Mouse (Mus musculus): Measurements from ENCODE around the gene Thrap3.

The Thrap3 gene

GRCm38 (mm10) chr4:126147533-126148160 is 54.9 kb downstream of the Thrap3 start, which contains the start of gene Eva1b:
TSS of gene Eva1b (plus strand) at chr4:126147744.
- in situ Hi-C loops (cut with MboI, MseI) = no loop called here

GRCm38 (mm10) chr4:126146974-126147532 is 55.5 kb downstream of the Thrap3 start:
- in situ Hi-C loops (cut with MboI, MseI) = no loop called here

GRCm38 (mm10) chr4:126145396-126145795 is 57.2 kb downstream of the Thrap3 start:
- in situ Hi-C loops (cut with MboI, MseI) = no loop called here

GRCm38 (mm10) chr4:126141021-126141420 is 61.5 kb downstream of the Thrap3 start:
- in situ Hi-C loops (cut with MboI, MseI) = no loop called here

GRCm38 (mm10) chr4:126137773-126138172 is 64.8 kb downstream of the Thrap3 start:
- in situ Hi-C loops (cut with MboI, MseI) = no loop called here

GRCm38 (mm10) chr4:126134639-126135038 is 67.9 kb downstream of the Thrap3 start:
- in situ Hi-C loops (cut with MboI, MseI) = no loop called here

- in situ Hi-C loops (cut with MboI, MseI) = no loop called here
These were observed 68.3 kb downstream of the Thrap3 start for GRCm38 (mm10) chr4:126134236-126134635.

- in situ Hi-C loops (cut with MboI, MseI) = no loop called here
These were observed 69.8 kb downstream of the Thrap3 start for GRCm38 (mm10) chr4:126132636-126133264.

- in situ Hi-C loops (cut with MboI, MseI) = no loop called here
These were observed 71.1 kb downstream of the Thrap3 start for GRCm38 (mm10) chr4:126131290-126132121.

- in situ Hi-C loops (cut with MboI, MseI) = no loop called here
These were observed 72.1 kb downstream of the Thrap3 start for GRCm38 (mm10) chr4:126130502-126130901.

GRCm38 (mm10) chr4:126123309-126124040 is 79.1 kb downstream of the Thrap3 start:
- in situ Hi-C loops (cut with MboI, MseI) = no loop called here

GRCm38 (mm10) chr4:126120506-126120905 is 82.1 kb downstream of the Thrap3 start:
- in situ Hi-C loops (cut with MboI, MseI) = no loop called here

- in situ Hi-C loops (cut with MboI, MseI) = no loop called here
These were observed 82.5 kb downstream of the Thrap3 start for GRCm38 (mm10) chr4:126120052-126120451.

- in situ Hi-C loops (cut with MboI, MseI) = no loop called here
These were observed 83.5 kb downstream of the Thrap3 start for GRCm38 (mm10) chr4:126119051-126119450.

- in situ Hi-C loops (cut with MboI, MseI) = no loop called here
These were observed 83.9 kb downstream of the Thrap3 start for GRCm38 (mm10) chr4:126118651-126119050.

GRCm38 (mm10) chr4:126117116-126117515 is 85.4 kb downstream of the Thrap3 start:
- in situ Hi-C loops (cut with MboI, MseI) = no loop called here

GRCm38 (mm10) chr4:126115871-126116521 is 86.6 kb downstream of the Thrap3 start:
- in situ Hi-C loops (cut with MboI, MseI) = no loop called here

GRCm38 (mm10) chr4:126115411-126115810 is 87.1 kb downstream of the Thrap3 start:
- in situ Hi-C loops (cut with MboI, MseI) = no loop called here

Data from T-helper 1 cell (primary cell).